ENCODE assay signal across 15 mouse cellular contexts in the genomic region with DNA sequence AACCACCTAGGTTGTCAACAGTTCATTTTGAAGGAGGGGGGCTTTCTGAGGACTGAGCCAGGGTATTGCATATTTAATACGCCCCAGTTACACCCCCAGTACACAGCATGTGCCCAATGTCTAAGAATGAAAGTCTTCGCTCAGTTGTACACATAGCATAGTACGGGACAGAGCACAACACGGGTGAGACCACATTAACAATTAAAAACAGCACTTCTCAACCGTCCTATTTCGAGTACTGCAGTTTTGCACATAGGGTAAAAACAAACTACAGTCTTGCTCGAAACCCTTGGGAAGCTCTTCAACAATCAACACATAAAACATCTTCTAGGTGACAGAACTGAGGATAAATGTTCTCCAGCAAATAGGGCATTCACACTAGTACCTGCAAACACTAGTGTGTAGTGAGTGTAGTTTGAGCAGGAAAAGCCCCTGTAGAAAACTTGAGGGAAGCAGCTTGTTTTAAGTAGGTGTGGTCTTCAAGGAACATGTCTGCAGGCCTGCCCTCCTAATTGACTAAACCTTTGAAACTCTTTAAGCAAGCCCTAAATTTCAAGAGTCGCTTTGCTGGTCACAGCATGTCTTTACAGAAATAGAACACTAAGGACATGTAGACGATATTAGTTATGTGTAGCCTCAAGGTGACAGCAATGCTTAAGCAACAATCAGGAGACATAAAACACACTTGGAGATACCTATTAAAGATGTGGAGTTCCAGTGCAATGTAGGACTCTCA. TPM values are rescaled to one million over a fixed set of nuclear protein-coding genes. Genes with fewer than 3 reads are reported as not detected.
DNase-seq lines count a peak whose midpoint lies in the region; ATAC-seq lines count a peak whose summit lies in the region.
"Had no signal": no experiment of that assay in that cellular context is flagged by ENCODE, and none has a peak within 500 bp of the region (broad histone marks: within the 10 kb centered on the region; RNA-seq: fewer than 3 reads in every experiment).

Gene Msh4, minus strand, starts transcription at position 3 of the 736 bp plus-strand sequence.

- H3K27ac ChIP-seq in kidney, embryonic 14.5 days (ENCODE audit: low read depth, low read length) = no peak within 1 kb of the TSS
- H3K27ac ChIP-seq in hindbrain, embryonic 15.5 days (replicated peaks) = no peak within 1 kb of the TSS
- H3K27ac ChIP-seq: embryonic facial prominence, embryonic 15.5 days; heart, embryonic 10.5 days had no signal

- WGBS in kidney, embryonic 14.5 days = 91% methylated on average over 9 of the region's 9 CpGs
- WGBS in hindbrain, embryonic 15.5 days = 83% methylated on average over 9 of the region's 9 CpGs

- 0 out of 2 replicates have a peak, but pooled peaks have one; percentile 10 for ATAC-seq in kidney, embryonic 14.5 days (ENCODE audit: low FRiP score, low TSS enrichment)
- ATAC-seq in hindbrain, embryonic 15.5 days (ENCODE audit: low FRiP score, low read depth) = peak; percentile 20; the same call in 1 of the 2 replicates

- H3K27me3 ChIP-seq in kidney, embryonic 14.5 days (ENCODE audit: control insufficient read depth, insufficient read depth, low read length) = no peaks in the 10 kb centered on the region
- no peaks in the 10 kb centered on the region for H3K27me3 ChIP-seq in hindbrain, embryonic 15.5 days
- H3K27me3 ChIP-seq: embryonic facial prominence, embryonic 15.5 days; megakaryocyte, embryonic 14.5 days had no signal

- H3K4me2 ChIP-seq in kidney, embryonic 14.5 days (replicated peaks; ENCODE audit: low read depth, low read length) = no peak within 1 kb of the TSS
- H3K4me2 ChIP-seq in hindbrain, embryonic 15.5 days = no peak within 1 kb of the TSS
- H3K4me2 ChIP-seq: embryonic facial prominence, embryonic 15.5 days had no signal

- peaks cover 22% of the 10 kb centered on the region for H3K4me1 ChIP-seq in kidney, embryonic 14.5 days (ENCODE audit: control insufficient read depth, insufficient read depth, low read length)
- H3K4me1 ChIP-seq in hindbrain, embryonic 15.5 days (replicated peaks) = peaks cover 33% of the 10 kb centered on the region

- H3K9me3 ChIP-seq in kidney, embryonic 14.5 days (ENCODE audit: control insufficient read depth, low read length) = no peaks in the 10 kb centered on the region
- no peaks in the 10 kb centered on the region for H3K9me3 ChIP-seq in hindbrain, embryonic 15.5 days
- H3K9me3 ChIP-seq: embryonic facial prominence, embryonic 15.5 days; heart, embryonic 10.5 days; megakaryocyte, embryonic 14.5 days had no signal

- peaks cover 78% of the 10 kb centered on the region for H3K36me3 ChIP-seq in kidney, embryonic 14.5 days (ENCODE audit: control insufficient read depth, insufficient read depth, low read length)
- H3K36me3 ChIP-seq in hindbrain, embryonic 15.5 days = peaks cover 66% of the 10 kb centered on the region

- no peak within 1 kb of the TSS for H3K9ac ChIP-seq in kidney, embryonic 14.5 days (ENCODE audit: low read depth, low read length)
- no peak within 1 kb of the TSS for H3K9ac ChIP-seq in hindbrain, embryonic 15.5 days
- H3K9ac ChIP-seq: embryonic facial prominence, embryonic 15.5 days had no signal

- DNase-seq in embryo, embryonic 9.5 days (ENCODE audit: extremely low spot score) = peak; percentile 29
- no peak for DNase-seq in embryo, embryonic 10 days (ENCODE audit: low spot score)
- DNase-seq in kidney, adult 18-20 months = no peak
- DNase-seq in ES-CJ7 (ENCODE audit: low read depth, low spot score) = peak; percentile 40
- DNase-seq in right cerebral cortex, postnatal 36 days (ENCODE audit: low spot score in 2 of 2) = no peak
- no peak for DNase-seq in c-Kit-positive CD71-positive TER-119-positive erythroid progenitor cells, embryonic 14.5 days (ENCODE audit: low spot score)
- DNase-seq: adrenal gland, postnatal 36 days; kidney, adult 8-10 months; right cerebral cortex, postnatal 25 days had no signal

- H3K4me3 ChIP-seq in kidney, embryonic 14.5 days (ENCODE audit: low read length) = no peak within 1 kb of the TSS
- no peak within 1 kb of the TSS for H3K4me3 ChIP-seq in hindbrain, embryonic 15.5 days
- H3K4me3 ChIP-seq: embryonic facial prominence, embryonic 15.5 days; heart, embryonic 10.5 days; megakaryocyte, embryonic 14.5 days had no signal

RNA-seq across cellular contexts. Expression of gene Msh4, which starts in this region (rescaled TPM):
- polyA plus RNA-seq in kidney, embryonic 14.5 days (2014; fragmentation: Nextera tagmentation; extraction: Ambion mirVana) = 0.17 and 0.35 TPM in 2 replicates
- 0.12 and 0.22 TPM in 2 replicates for polyA plus RNA-seq in hindbrain, embryonic 15.5 days (2015; fragmentation: Nextera tagmentation; extraction: Ambion mirVana)
- polyA plus RNA-seq: stomach, embryonic 16.5 days had no signal

Comparison
In these comparisons a context has a peak if more than half of its experiments do, and no peak if none do; other contexts are left out.
1. DNase-seq: peak in embryo, embryonic 9.5 days (single experiment) and ES-CJ7 (single experiment); none in embryo, embryonic 10 days (single experiment), kidney, adult 18-20 months (single experiment), right cerebral cortex, postnatal 36 days (0 of 2) and c-Kit-positive CD71-positive TER-119-positive erythroid progenitor cells, embryonic 14.5 days (single experiment).
2. Peak in ATAC-seq in kidney, embryonic 14.5 days; RNA of the gene not detected or under 1 TPM.
3. Peak in ATAC-seq in hindbrain, embryonic 15.5 days; RNA of the gene not detected or under 1 TPM.